ENCODE assay signal across 19 mouse cellular contexts in the genomic region with DNA sequence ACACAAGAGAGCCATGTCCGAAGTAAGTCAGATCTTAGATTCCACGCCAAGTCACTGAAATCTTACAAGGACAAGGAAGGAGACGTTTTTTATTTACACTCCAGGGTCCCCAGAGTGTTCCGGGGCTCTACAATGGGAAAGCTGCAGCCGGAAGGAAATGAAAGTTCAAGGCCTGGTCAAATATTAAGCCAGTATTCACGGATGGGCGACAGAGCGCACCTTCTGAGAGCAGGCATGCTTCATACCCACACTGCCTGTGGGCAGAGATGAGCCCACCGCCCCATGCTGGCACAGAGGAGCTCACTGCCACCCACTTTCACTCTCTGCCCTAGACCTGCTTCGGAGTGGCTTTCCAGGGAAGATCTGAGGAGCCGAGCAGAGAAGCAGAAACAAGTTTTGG.
A peak's percentile ranks its signal among the peaks of the same experiment; 100 is the strongest.
DNase-seq lines count a peak whose midpoint lies in the region; ATAC-seq lines count a peak whose summit lies in the region.
"Had no signal": no experiment of that assay in that cellular context is flagged by ENCODE, and none has a peak within 500 bp of the region (broad histone marks: within the 10 kb centered on the region; RNA-seq: fewer than 3 reads in every experiment).

No protein-coding gene starts in this region.

- H3K4me1 ChIP-seq in intestine, embryonic 16.5 days (ENCODE audit: control insufficient read depth, insufficient read depth, low read length): peaks cover 12% of the 10 kb centered on the region
- H3K4me1 ChIP-seq in intestine, embryonic 15.5 days (replicated peaks): peaks cover 13% of the 10 kb centered on the region
- H3K4me1 ChIP-seq in embryonic facial prominence, embryonic 10.5 days: peaks cover 41% of the 10 kb centered on the region
- H3K4me1 ChIP-seq: liver, embryonic 12.5 days had no signal

- H3K9ac ChIP-seq in intestine, embryonic 16.5 days (ENCODE audit: low read depth, low read length): no peak overlapping the region
- H3K9ac ChIP-seq in intestine, embryonic 15.5 days: no peak overlapping the region
- H3K9ac ChIP-seq: liver, embryonic 12.5 days; neural tube, embryonic 15.5 days had no signal

- no peaks in the 10 kb centered on the region for H3K9me3 ChIP-seq in intestine, embryonic 16.5 days (ENCODE audit: control insufficient read depth, low read length)
- no peaks in the 10 kb centered on the region for H3K9me3 ChIP-seq in intestine, embryonic 15.5 days
- H3K9me3 ChIP-seq in embryonic facial prominence, embryonic 10.5 days: no peaks in the 10 kb centered on the region
- H3K9me3 ChIP-seq: liver, embryonic 12.5 days; neural tube, embryonic 15.5 days had no signal

- 0 out of 2 replicates have a peak overlapping the region, but pooled peaks have one; percentile 7 for H3K4me2 ChIP-seq in intestine, embryonic 16.5 days (ENCODE audit: low read depth, low read length)
- no peak overlapping the region for H3K4me2 ChIP-seq in intestine, embryonic 15.5 days (replicated peaks)
- H3K4me2 ChIP-seq: heart, embryonic 11.5 days; liver, embryonic 12.5 days; midbrain, embryonic 11.5 days; neural tube, embryonic 15.5 days had no signal

- peak; percentile 17; the same call in 1 of the 2 replicates for ATAC-seq in intestine, embryonic 16.5 days
- no peak for ATAC-seq in intestine, embryonic 15.5 days
- ATAC-seq: hindbrain, postnatal 0 days; liver, embryonic 12.5 days had no signal

- no peak overlapping the region for H3K4me3 ChIP-seq in intestine, embryonic 16.5 days (ENCODE audit: low read length)
- no peak overlapping the region for H3K4me3 ChIP-seq in intestine, embryonic 15.5 days (replicated peaks)
- no peak overlapping the region for H3K4me3 ChIP-seq in embryonic facial prominence, embryonic 10.5 days
- H3K4me3 ChIP-seq: left cerebral cortex, adult 2 months; liver, embryonic 12.5 days; neural tube, embryonic 15.5 days had no signal

- no peak for DNase-seq in embryonic facial prominence, embryonic 10.5 days (ENCODE audit: low spot score)
- peak; percentile 59 to 65 for DNase-seq in kidney, adult 8-10 months
- peak; percentile 57 to 76 for DNase-seq in kidney, postnatal 25 days
- no peak for DNase-seq in spleen, adult 12 weeks (ENCODE audit: low spot score)
- DNase-seq in ovary, adult 18-20 months (ENCODE audit: low spot score): no peak
- DNase-seq: adrenal gland, postnatal 14 days; B cell, adult 2 months; cerebellum, adult 11-12 months; gastrocnemius, postnatal 25 days; heart, postnatal 14 days; lung, postnatal 36 days had no signal

- WGBS in intestine, embryonic 16.5 days: 60% methylated on average over 11 of the region's 11 CpGs
- 65% methylated on average over 11 of the region's 11 CpGs for WGBS in intestine, embryonic 15.5 days
- 87% methylated on average over 11 of the region's 11 CpGs for WGBS in embryonic facial prominence, embryonic 10.5 days

- H3K27ac ChIP-seq in intestine, embryonic 16.5 days (ENCODE audit: low read length): no peak overlapping the region
- no peak overlapping the region for H3K27ac ChIP-seq in intestine, embryonic 15.5 days
- peak overlapping the region; percentile 40; the same call in 1 of the 2 replicates for H3K27ac ChIP-seq in embryonic facial prominence, embryonic 10.5 days (replicated peaks)
- H3K27ac ChIP-seq: hindbrain, postnatal 0 days; left cerebral cortex, adult 2 months; liver, embryonic 12.5 days had no signal

- no peaks in the 10 kb centered on the region for H3K36me3 ChIP-seq in intestine, embryonic 16.5 days (ENCODE audit: control insufficient read depth, insufficient read depth, low read length)
- no peaks in the 10 kb centered on the region for H3K36me3 ChIP-seq in intestine, embryonic 15.5 days
- H3K36me3 ChIP-seq in embryonic facial prominence, embryonic 10.5 days (replicated peaks): no peaks in the 10 kb centered on the region
- H3K36me3 ChIP-seq: liver, embryonic 12.5 days; neural tube, embryonic 15.5 days had no signal

- H3K27me3 ChIP-seq in intestine, embryonic 16.5 days (replicated peaks; ENCODE audit: control insufficient read depth, insufficient read depth, low read length): no peaks in the 10 kb centered on the region
- H3K27me3 ChIP-seq in intestine, embryonic 15.5 days (replicated peaks): no peaks in the 10 kb centered on the region
- H3K27me3 ChIP-seq in embryonic facial prominence, embryonic 10.5 days (replicated peaks; ENCODE audit: low read depth, poor library complexity, severe bottlenecking): peaks cover 18% of the 10 kb centered on the region
- H3K27me3 ChIP-seq: neural tube, embryonic 15.5 days had no signal

Comparison
In these comparisons a context has a peak if more than half of its experiments do, and no peak if none do; other contexts are left out.
1. DNase-seq: peak in kidney, adult 8-10 months (2 of 2) and kidney, postnatal 25 days (2 of 2); none in embryonic facial prominence, embryonic 10.5 days (single experiment), spleen, adult 12 weeks (single experiment) and ovary, adult 18-20 months (single experiment).